Mouse (Mus musculus): ENCODE data around the gene Pjvk. TPM values are rescaled to one million over a fixed set of nuclear protein-coding genes. Genes with fewer than 3 reads are reported as not detected.

Gene Pjvk
- polyA plus RNA-seq, 1 experiment = not detected

- no peak for TF ChIP-seq GATA1 (IDR thresholded peaks at IDR 0.05; ENCODE audit: low read length)
These were observed 7.2 kb downstream of the Pjvk start for GRCm38 (mm10) chr2:76655444-76655843.

DNA sequence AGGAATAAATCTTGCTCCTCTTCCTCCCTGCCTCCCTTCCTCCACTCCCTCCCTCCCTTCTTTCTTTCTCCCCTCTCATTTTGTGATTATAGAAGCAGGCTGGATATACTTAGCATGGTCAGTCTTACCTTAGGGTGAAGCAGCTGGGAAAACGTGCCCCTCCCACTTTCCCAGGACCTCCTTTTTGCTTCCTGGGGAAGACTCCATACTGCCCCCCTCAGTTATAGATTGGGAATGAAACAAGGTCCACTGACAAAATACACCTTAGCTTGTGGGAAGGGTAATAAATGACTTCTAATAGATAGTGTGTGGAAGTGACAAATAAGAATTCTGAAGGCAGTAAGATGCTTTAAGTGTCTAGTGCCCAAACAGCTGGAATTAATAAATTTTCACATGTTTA, 7.7 kb downstream of the Pjvk start:
- TF ChIP-seq GATA1 (IDR thresholded peaks at IDR 0.05; ENCODE audit: low read length) = no peak

- TF ChIP-seq GATA1 (IDR thresholded peaks at IDR 0.05; ENCODE audit: low read length) = no peak
These were observed 10.3 kb downstream of the Pjvk start for GRCm38 (mm10) chr2:76658551-76658950.

DNA sequence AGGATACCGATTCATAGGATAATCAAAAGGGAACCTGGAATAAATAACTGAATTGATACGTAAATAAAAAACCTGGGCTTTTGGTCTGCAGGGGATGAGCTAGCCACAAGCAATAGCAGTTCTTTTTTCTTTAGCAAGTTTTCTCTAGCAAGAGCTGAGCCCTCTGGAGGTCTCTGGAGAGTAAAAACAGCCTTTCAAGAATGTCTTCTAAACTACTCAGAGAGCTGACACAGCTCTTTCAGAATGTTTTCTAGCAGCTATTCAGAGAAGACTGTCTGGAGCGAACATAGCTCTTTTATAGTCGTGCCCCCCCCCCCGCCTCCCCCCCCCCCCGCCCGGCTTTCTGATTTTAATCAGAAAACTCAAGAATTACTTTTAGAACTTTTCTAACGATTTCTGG, 11.1 kb downstream of the Pjvk start:
- no peak for TF ChIP-seq GATA1 (IDR thresholded peaks at IDR 0.05; ENCODE audit: low read length)

DNA sequence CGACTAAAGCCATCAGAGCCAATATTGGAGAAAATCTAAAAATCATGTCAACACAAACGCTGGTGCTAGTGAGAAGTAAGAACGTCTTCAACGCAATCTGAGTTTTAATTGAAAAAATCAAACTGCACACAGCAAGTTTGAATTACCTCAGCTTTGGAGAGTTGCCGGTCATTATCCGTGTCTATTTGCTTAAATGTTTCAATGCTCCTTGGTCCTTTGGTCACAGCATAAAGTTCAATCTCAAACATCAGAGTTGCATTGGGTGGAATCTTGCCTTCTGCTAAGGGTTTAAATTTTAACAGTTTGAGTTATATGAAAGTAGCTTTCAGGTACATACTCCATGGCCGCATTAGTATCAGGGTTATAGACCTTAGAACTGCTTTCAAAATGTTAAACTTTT, 17.3 kb downstream of the Pjvk start:
- no peak for TF ChIP-seq GATA1 (IDR thresholded peaks at IDR 0.05; ENCODE audit: low read length)

- TF ChIP-seq GATA1 (IDR thresholded peaks at IDR 0.05; ENCODE audit: low read length) = no peak
These were observed 18.9 kb downstream of the Pjvk start for GRCm38 (mm10) chr2:76667200-76667599.

DNA sequence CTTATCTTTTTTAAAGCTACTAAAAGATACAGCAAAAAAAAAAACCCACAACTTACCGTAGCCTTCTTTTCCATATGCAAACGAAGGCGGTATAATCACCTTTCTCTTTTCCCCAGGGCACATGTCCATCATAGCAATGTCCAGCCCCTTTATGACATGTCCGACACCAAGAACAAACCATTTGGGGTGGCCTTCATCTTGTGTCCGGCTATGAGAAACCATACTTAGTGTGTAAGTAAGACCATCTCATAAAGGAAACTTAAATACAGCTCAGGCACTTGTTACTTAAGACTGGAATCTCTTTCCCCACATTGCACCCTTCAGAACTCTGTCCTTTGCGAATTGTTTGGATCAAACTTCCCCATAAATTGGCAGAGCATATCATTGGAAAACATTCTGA, 23.4 kb downstream of the Pjvk start:
- TF ChIP-seq GATA1 (IDR thresholded peaks at IDR 0.05; ENCODE audit: low read length) = no peak

GRCm38 (mm10) chr2:76672134-76672745, 24.0 kb downstream of the Pjvk start:
- TF ChIP-seq GATA1 (IDR thresholded peaks at IDR 0.05; ENCODE audit: low read length) = no peak

- no peak for TF ChIP-seq GATA1 (IDR thresholded peaks at IDR 0.05; ENCODE audit: low read length)
These were observed 24.7 kb downstream of the Pjvk start, which contains the start of gene Fkbp7 for GRCm38 (mm10) chr2:76672966-76673392. Gene Fkbp7 (minus strand): TSS chr2:76673116.

DNA sequence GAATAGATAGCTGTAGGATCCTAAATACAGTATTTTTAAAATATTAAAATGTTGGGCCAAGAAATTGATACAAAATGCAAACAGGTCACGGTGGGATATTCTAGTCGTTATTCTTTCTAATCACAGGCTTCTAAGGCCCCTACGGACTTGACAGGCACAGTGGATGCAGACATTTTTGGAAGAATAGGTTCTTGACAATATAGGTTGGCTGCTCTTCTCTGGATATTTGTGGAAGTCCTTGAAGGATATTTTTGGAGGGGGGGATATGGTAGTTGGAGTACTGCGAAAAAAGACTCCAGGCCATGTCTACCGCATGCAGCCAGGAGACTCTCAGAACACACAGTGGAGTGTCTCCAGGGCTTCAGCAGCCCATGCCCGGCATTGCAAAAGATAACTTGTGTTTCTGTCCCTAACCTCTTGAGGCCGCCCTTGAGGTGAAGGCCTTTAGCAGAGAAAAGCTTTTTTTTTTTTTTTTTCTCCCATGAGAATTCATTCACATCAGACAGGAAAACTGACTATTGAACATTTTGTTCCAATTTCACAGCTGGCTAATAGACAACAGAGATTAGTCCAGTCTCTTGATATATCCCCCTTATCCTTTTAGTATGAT, 25.3 kb downstream of the Pjvk start:
- no peak for TF ChIP-seq GATA1 (IDR thresholded peaks at IDR 0.05; ENCODE audit: low read length)

GRCm38 (mm10) chr2:76674725-76675427, 26.6 kb downstream of the Pjvk start, which contains the start of gene Plekha3:
Gene Plekha3 (plus strand): TSS chr2:76675281.
- TF ChIP-seq GATA1 (IDR thresholded peaks at IDR 0.05; ENCODE audit: low read length) = no peak

DNA sequence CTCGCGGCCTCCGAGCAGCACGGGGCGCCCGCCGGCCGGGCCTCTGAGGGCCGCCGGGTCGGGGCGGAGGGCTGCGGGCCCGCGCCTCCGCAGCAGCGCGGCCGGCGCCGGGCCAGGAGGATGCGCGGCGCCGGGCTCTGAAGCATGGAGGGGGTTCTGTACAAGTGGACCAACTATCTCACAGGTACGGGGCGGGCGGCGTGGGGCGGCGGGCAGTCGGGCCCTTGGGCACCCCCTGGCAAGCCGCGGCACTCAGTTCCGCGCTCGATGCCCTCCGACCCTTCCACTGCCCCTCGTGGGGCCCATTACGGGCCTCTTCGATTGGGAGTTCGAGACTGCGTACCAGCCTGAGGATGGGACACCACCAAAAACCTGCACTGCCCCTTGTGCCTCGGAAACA, 27.2 kb downstream of the Pjvk start:
- TF ChIP-seq GATA1 (IDR thresholded peaks at IDR 0.05; ENCODE audit: low read length) = no peak

GRCm38 (mm10) chr2:76675949-76676348, 27.7 kb downstream of the Pjvk start:
- no peak for TF ChIP-seq GATA1 (IDR thresholded peaks at IDR 0.05; ENCODE audit: low read length)

GRCm38 (mm10) chr2:76676401-76677226, 28.3 kb downstream of the Pjvk start:
- no peak for TF ChIP-seq GATA1 (IDR thresholded peaks at IDR 0.05; ENCODE audit: low read length)

DNA sequence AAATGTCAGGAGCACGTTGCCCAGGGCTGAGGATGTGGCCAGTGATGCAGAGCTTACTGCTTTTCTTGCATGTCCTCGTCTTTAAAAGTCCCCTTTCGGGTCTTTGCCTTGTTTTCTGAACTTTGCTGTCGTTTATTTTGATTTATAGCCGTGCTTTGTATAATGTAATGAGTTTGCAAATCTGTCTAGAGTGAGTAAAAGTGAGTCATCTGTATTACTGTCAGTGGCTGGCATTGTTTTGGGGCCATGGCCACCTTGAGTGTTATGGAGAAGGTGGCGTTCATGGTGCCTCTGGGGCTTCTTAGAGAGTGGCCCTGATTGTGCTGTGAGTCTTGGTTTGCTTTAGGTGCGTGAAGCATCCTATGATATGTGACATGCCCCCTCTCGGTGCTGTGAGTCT, 34.0 kb downstream of the Pjvk start:
- no peak for TF ChIP-seq GATA1 (IDR thresholded peaks at IDR 0.05; ENCODE audit: low read length)

GRCm38 (mm10) chr2:76686986-76687385, 38.7 kb downstream of the Pjvk start:
- TF ChIP-seq GATA1 (IDR thresholded peaks at IDR 0.05; ENCODE audit: low read length) = no peak
